Mouse (Mus musculus) brown adipose tissue, adult 24 weeks (tissue): Measurements from ENCODE around the gene Pttg1. TPM values are rescaled to one million over a fixed set of nuclear protein-coding genes. Genes with fewer than 3 reads are reported as not detected.

Source experiments
- H3K27ac ChIP-seq: fragments of 200-500 bp; replicated peaks from 2 replicates; pipeline ENCODE4 v1.5.1; 2012; ENCODE audit warnings: low read depth, mild to moderate bottlenecking, low read length
- H3K4me1 ChIP-seq: fragments of 200-500 bp; 2 replicates; pipeline ENCODE4 v1.6.1; 2012; ENCODE audit warnings: low read length, mixed read lengths; ENCODE audit not compliant: control insufficient read depth, insufficient read depth, insufficient read length
- H3K4me3 ChIP-seq: fragments of 200-500 bp; 2 replicates; pipeline ENCODE4 v1.5.1; 2012; ENCODE audit warnings: low read depth, mild to moderate bottlenecking, low read length, moderate library complexity; ENCODE audit not compliant: insufficient read depth
- polyA plus RNA-seq: library from polyadenylated mRNA; stranded (reverse); fragments of >200 nt; gene quantifications from 2 replicates; pipeline ENCODE4 v1.2.4, GENCODE M21; 2012; ENCODE audit not compliant: missing spikeins, insufficient read depth, insufficient read length

Gene Pttg1
- polyA plus RNA-seq, 1 experiment, result 157 TPM

DNA sequence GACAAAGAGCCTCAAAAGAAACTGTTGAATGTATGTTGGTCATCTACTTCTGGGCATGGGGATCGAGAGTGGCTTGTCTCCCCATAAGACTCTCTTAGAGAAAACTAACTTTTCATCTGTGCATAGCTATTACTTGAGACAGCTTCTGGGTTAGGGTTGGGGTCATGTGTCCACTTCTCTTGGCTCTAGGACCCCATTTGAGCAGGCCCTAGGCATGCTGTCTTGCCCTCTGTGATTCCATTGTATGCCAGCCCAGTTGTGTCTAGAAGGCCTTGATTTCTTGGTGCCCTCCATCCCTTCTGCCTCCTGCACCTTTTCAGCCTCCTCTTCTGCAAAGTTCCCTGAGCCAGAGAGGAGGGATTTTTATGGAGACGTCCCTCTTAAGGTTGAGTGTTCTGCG lies 54.2 kb downstream of the Pttg1 start:
- no peak overlapping the region for H3K4me3 ChIP-seq
- no peak overlapping the region for H3K27ac ChIP-seq
- H3K4me1 ChIP-seq, result no peaks in the 10 kb centered on the region

Other genes with a start within 250 kb of the Pttg1 start
- gene Slu7, start 7.5 kb upstream of the Pttg1 start, polyA plus RNA-seq, result 15.2 and 20.3 TPM in 2 replicates
- gene C1qtnf2, start 48.0 kb upstream of the Pttg1 start, polyA plus RNA-seq, result 2.8 and 3.3 TPM in 2 replicates
- not detected in 2 replicates for gene Ccnjl, start 102.5 kb upstream of the Pttg1 start, polyA plus RNA-seq
- gene 4933415A04Rik, start 160.8 kb upstream of the Pttg1 start, polyA plus RNA-seq, result not detected in 2 replicates
- not detected in 2 replicates for gene Fabp6, start 175.3 kb upstream of the Pttg1 start, polyA plus RNA-seq